In genomic region chr1:34043327-34043726, GRCm38 (mm10) we compare ENCODE assay signal across 26 mouse cellular contexts.
DNase-seq lines count a peak whose midpoint lies in the region; ATAC-seq and TF ChIP-seq lines count a peak whose summit lies in the region.
"Had no signal": no experiment of that assay in that cellular context is flagged by ENCODE, and none has a peak within 500 bp of the region (broad histone marks: within the 10 kb centered on the region; RNA-seq: fewer than 3 reads in every experiment).

No protein-coding gene starts in this region.

- no peak overlapping the region for H3K4me3 ChIP-seq in heart, adult 2 months
- H3K4me3 ChIP-seq in C2C12 (ENCODE audit: insufficient read depth, poor library complexity, severe bottlenecking) (no peak overlapping the region), myocyte (no peak overlapping the region)
- no peak overlapping the region for H3K4me3 ChIP-seq in liver, embryonic 12.5 days
- H3K4me3 ChIP-seq: embryonic facial prominence, embryonic 12.5 days; embryonic facial prominence, embryonic 15.5 days; erythroblast, embryonic 14.5 days; forebrain, embryonic 12.5 days; forebrain, embryonic 15.5 days; heart, embryonic 10.5 days had no signal

- no peaks in the 10 kb centered on the region for H3K9me3 ChIP-seq in liver, embryonic 12.5 days (replicated peaks)
- H3K9me3 ChIP-seq: embryonic facial prominence, embryonic 12.5 days; embryonic facial prominence, embryonic 15.5 days; forebrain, embryonic 15.5 days; G1E; heart, embryonic 10.5 days had no signal

- ATAC-seq in liver, embryonic 12.5 days: no peak
- ATAC-seq: forebrain, embryonic 15.5 days; hindbrain, postnatal 0 days; inflammation-experienced regulatory T-cells, adult 6 months; intestine, embryonic 16.5 days; Patski had no signal

- H3K79me3 ChIP-seq in C2C12 (ENCODE audit: low read depth): peaks cover 52% of the 10 kb centered on the region

- TF ChIP-seq CTCF in heart, adult 2 months (IDR thresholded peaks at IDR 0.05): no peak
- TF ChIP-seq CTCF in C2C12 (IDR thresholded peaks at IDR 0.05; ENCODE audit: control insufficient read depth, insufficient read depth, insufficient read length): no peak

- no peak for TF ChIP-seq EP300 in heart, adult 2 months (IDR thresholded peaks at IDR 0.05; ENCODE audit: insufficient read depth, low read depth, low read length)

- peaks cover 23% of the 10 kb centered on the region for H3K4me1 ChIP-seq in heart, adult 2 months (ENCODE audit: control insufficient read depth, insufficient read depth, low read length)
- no peaks in the 10 kb centered on the region for H3K4me1 ChIP-seq in liver, embryonic 12.5 days

- no peaks in the 10 kb centered on the region for H3K27me3 ChIP-seq in heart, adult 2 months (ENCODE audit: control insufficient read depth, insufficient read depth, low read length)
- H3K27me3 ChIP-seq in C2C12 (ENCODE audit: control insufficient read depth, insufficient read depth, insufficient read length) (no peaks in the 10 kb centered on the region), myocyte (ENCODE audit: control insufficient read depth, insufficient read depth, insufficient read length) (no peaks in the 10 kb centered on the region)
- no peaks in the 10 kb centered on the region for H3K27me3 ChIP-seq in liver, embryonic 12.5 days (replicated peaks)
- H3K27me3 ChIP-seq: CH12.LX; embryonic facial prominence, embryonic 12.5 days; embryonic facial prominence, embryonic 15.5 days; forebrain, embryonic 12.5 days; forebrain, embryonic 15.5 days; Patski had no signal

- intact Hi-C loops in heart, adult 2 months (cut with DNase I): no loop called here
- intact Hi-C loops in heart, postnatal 10 days (cut with DNase I): no loop called here

- peaks cover 23% of the 10 kb centered on the region; the same call in 1 of the 2 replicates for H3K36me3 ChIP-seq in heart, adult 2 months (ENCODE audit: control insufficient read depth, insufficient read depth, low read length)
- H3K36me3 ChIP-seq in C2C12 (ENCODE audit: control insufficient read depth, insufficient read depth): no peaks in the 10 kb centered on the region
- no peaks in the 10 kb centered on the region for H3K36me3 ChIP-seq in myocyte (ENCODE audit: control insufficient read depth, insufficient read depth)
- H3K36me3 ChIP-seq in liver, embryonic 12.5 days: no peaks in the 10 kb centered on the region
- H3K36me3 ChIP-seq: embryonic facial prominence, embryonic 12.5 days; embryonic facial prominence, embryonic 15.5 days; forebrain, embryonic 12.5 days; forebrain, embryonic 15.5 days; G1E; heart, embryonic 10.5 days had no signal

- H3K9ac ChIP-seq in heart, adult 2 months (ENCODE audit: low read depth, low read length): no peak overlapping the region
- H3K9ac ChIP-seq in liver, embryonic 12.5 days: no peak overlapping the region
- H3K9ac ChIP-seq: embryonic facial prominence, embryonic 12.5 days; embryonic facial prominence, embryonic 15.5 days; forebrain, embryonic 12.5 days; forebrain, embryonic 15.5 days had no signal

- peak overlapping the region; percentile 57 for H3K4me2 ChIP-seq in myocyte (ENCODE audit: low read depth)
- no peak overlapping the region for H3K4me2 ChIP-seq in liver, embryonic 12.5 days
- H3K4me2 ChIP-seq: embryonic facial prominence, embryonic 12.5 days; embryonic facial prominence, embryonic 15.5 days; forebrain, embryonic 12.5 days; forebrain, embryonic 15.5 days had no signal

- 59% methylated on average over 8 of the region's 8 CpGs for WGBS in heart, adult 2 months
- 73% methylated on average over 8 of the region's 8 CpGs for WGBS in liver, embryonic 12.5 days (ENCODE audit: insufficient replicate concordance)

- H3ac ChIP-seq in C2C12 (ENCODE audit: control insufficient read depth, insufficient read length, low read depth): no peak overlapping the region
- no peak overlapping the region for H3ac ChIP-seq in myocyte (ENCODE audit: control insufficient read depth, insufficient read length)

- peaks cover 10% of the 10 kb centered on the region for H3K79me2 ChIP-seq in heart, adult 2 months (replicated peaks; ENCODE audit: control insufficient read depth, insufficient read depth, low read length)
- H3K79me2 ChIP-seq in C2C12 (ENCODE audit: control insufficient read depth, insufficient read depth) (peaks cover 92% of the 10 kb centered on the region), myocyte (ENCODE audit: control insufficient read depth, insufficient read depth) (peaks cover 84% of the 10 kb centered on the region)

- H3K27ac ChIP-seq in heart, adult 2 months: peak overlapping the region; percentile 0; the same call in 1 of the 2 replicates
- no peak overlapping the region for H3K27ac ChIP-seq in liver, embryonic 12.5 days
- H3K27ac ChIP-seq: embryonic facial prominence, embryonic 12.5 days; forebrain, embryonic 12.5 days; forebrain, embryonic 15.5 days; heart, embryonic 10.5 days; hindbrain, postnatal 0 days had no signal

- DNase-seq in heart, adult 2 months: peak in 1 of 2 experiments; percentile 24
- DNase-seq in heart, postnatal 10 days: no peak
- peak; percentile 39 for DNase-seq in 3134 (ENCODE audit: extremely low read depth, insufficient read length, low spot score)
- DNase-seq: adrenal gland, postnatal 36 days; cerebellum, adult 11 months; cerebellum, adult 2 months; cerebellum, adult 9-11 months; cerebellum, postnatal 25 days; gastrocnemius, postnatal 14 days; heart, postnatal 36 days; kidney, adult 18-20 months had no signal

- TF ChIP-seq POLR2A in heart, adult 2 months (IDR thresholded peaks at IDR 0.05; ENCODE audit: insufficient read depth, low read depth, low read length): no peak
- TF ChIP-seq POLR2A in myocyte (IDR thresholded peaks at IDR 0.05; ENCODE audit: insufficient read length, low read depth): no peak

TF ChIP-seq in C2C12, 6 proteins besides CTCF, POLR2A, EP300 and RAD21:
- TF ChIP-seq CEBPB (IDR thresholded peaks at IDR 0.05; ENCODE audit: low read depth) (no peak), FOSL1 (IDR thresholded peaks at IDR 0.05; ENCODE audit: insufficient read depth, low read length, poor library complexity, severe bottlenecking) (no peak), MYOG (IDR thresholded peaks at IDR 0.05; ENCODE audit: control insufficient read depth, extremely low read depth, insufficient read length) (no peak), MYOD1 (IDR thresholded peaks at IDR 0.05; ENCODE audit: control insufficient read depth, insufficient read length, low read depth) (peak; percentile 79), MAX (IDR thresholded peaks at IDR 0.05) (peak; percentile 85), USF1 (IDR thresholded peaks at IDR 0.05; ENCODE audit: low read depth) (peak; percentile 34)

TF ChIP-seq in myocyte, 11 proteins besides CTCF, POLR2A, EP300 and RAD21:
- TF ChIP-seq SRF (IDR thresholded peaks at IDR 0.05; ENCODE audit: control insufficient read depth, insufficient read length, low read depth) (no peak), POLR2AphosphoS2 (IDR thresholded peaks at IDR 0.05; ENCODE audit: insufficient read length, low read depth) (no peak), CEBPB (IDR thresholded peaks at IDR 0.05; ENCODE audit: insufficient read depth, poor library complexity, severe bottlenecking) (no peak), E2F4 (IDR thresholded peaks at IDR 0.05; ENCODE audit: insufficient read depth) (no peak), USF1 (IDR thresholded peaks at IDR 0.05; ENCODE audit: low read depth) (no peak), MYOG (IDR thresholded peaks at IDR 0.05; ENCODE audit: control insufficient read depth in 1 of 3, insufficient read depth in 1 of 3, insufficient read length in 2 of 3, low read depth in 2 of 3) (peak in 2 of 3 experiments; percentile 64 to 90), TCF12 (IDR thresholded peaks at IDR 0.05; ENCODE audit: insufficient read depth, poor library complexity, severe bottlenecking) (peak; percentile 8), TCF3 (IDR thresholded peaks at IDR 0.05; ENCODE audit: insufficient read length, low read depth) (no peak), MAX (IDR thresholded peaks at IDR 0.05; ENCODE audit: low read depth) (no peak), REST (IDR thresholded peaks at IDR 0.05; ENCODE audit: insufficient read depth, insufficient read length) (no peak), MYOD1 (IDR thresholded peaks at IDR 0.05; ENCODE audit: control insufficient read depth in 1 of 3, insufficient read length in 2 of 3, low read depth in 2 of 3) (peak in 2 of 3 experiments; percentile 83 to 86)
